Mouse (Mus musculus) ES-Bruce4 (cell line): Measurements from ENCODE around the gene Sin3b.

Experiments used
- CTCF ChIP-seq: IDR thresholded peaks from one replicate; pipeline ENCODE4 v1.8.1; 2011; ENCODE audit warnings: low read depth, low read length
- EP300 ChIP-seq: IDR thresholded peaks from 2 replicates; pipeline ENCODE4 v1.6.1; 2011; ENCODE audit warnings: low read depth, low read length; ENCODE audit not compliant: insufficient read depth
- POLR2A ChIP-seq: IDR thresholded peaks from one replicate; pipeline ENCODE4 v1.8.1; 2011; ENCODE audit warnings: low read length; ENCODE audit not compliant: insufficient read depth

DNA sequence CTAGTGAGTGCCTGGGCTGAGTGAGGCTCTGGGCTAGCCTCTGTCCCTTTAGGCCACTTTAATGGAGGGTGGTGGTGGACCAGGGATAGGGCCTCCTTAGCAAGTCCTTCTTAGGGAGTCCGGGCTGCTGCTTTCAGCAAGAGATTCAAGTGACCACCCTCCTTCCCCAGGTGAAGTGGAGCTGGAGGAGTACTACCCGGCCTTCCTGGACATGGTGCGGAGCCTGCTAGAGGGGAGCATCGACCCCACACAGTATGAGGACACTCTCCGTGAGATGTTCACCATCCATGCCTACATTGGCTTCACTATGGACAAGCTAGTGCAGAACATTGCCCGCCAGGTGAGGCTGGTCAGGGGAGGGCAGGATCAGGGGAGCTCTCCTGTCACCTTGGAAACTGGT lies 27.2 kb downstream of the Sin3b start:
- TF ChIP-seq CTCF (no peak), POLR2A (no peak), EP300 (no peak)
